Mouse (Mus musculus) ZHBTc4 (cell line): Measurements from ENCODE around the gene Taf1c.
A peak's percentile ranks its signal among the peaks of the same experiment; 100 is the strongest.

ENCODE experiments used
- DNase-seq: peaks from one replicate; pipeline ENCODE4 v3.0.0-alpha.2; 2011; ENCODE audit warnings: low read depth, low spot score

The Taf1c gene

DNA sequence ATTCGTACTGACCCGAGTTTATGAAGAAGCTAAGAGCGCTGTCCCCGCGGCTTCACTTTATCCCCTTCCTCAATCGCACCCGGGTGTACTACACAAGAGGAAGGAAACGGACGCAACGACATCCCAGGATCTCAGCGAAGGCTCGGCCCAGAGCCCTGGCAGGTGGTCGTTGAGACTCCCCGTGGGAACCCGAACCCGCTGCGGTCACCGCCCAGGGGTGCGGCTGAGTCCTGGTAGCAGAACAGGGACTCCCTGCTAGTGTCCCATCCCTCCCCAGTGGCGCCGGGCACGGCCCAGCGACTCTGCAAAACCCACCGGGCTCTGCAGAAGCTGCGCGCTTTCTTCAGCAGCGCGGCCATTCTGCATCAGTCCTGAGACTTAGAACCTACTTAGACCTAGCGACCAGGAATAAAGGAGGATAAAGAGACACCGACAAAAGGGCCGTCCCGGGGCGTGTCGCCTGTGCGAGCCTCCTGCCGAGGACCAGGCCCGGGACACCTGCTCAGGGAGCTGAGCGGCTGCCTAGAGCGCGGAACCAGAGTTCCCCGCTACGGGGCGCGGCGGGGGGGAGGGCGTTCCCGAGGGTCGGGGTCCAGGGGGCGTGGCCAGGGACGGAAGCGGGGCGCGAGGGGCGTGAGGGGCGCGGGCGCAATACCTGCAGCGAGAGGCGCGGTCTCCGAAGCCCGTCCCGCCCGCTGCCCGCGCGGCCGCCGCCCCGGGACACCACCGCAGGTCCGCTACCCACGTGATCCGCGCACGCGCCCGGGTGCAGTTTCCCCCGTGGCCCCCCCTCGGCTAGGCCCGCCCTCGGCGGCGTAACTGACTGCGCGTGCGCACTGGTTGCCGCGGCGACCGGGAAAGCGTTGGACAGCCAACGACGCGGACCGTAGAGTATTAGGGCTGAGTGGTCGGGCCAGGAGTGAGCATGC, 30.3 kb downstream of the Taf1c start, which contains the start of the genes Hsdl1 and Dnaaf1:
TSS of gene Hsdl1 (minus strand) at position 747 of the 929 bp plus-strand sequence.
TSS of gene Dnaaf1 (plus strand) at position 799 of the 929 bp plus-strand sequence.
- DNase-seq = peak; percentile 97

DNA sequence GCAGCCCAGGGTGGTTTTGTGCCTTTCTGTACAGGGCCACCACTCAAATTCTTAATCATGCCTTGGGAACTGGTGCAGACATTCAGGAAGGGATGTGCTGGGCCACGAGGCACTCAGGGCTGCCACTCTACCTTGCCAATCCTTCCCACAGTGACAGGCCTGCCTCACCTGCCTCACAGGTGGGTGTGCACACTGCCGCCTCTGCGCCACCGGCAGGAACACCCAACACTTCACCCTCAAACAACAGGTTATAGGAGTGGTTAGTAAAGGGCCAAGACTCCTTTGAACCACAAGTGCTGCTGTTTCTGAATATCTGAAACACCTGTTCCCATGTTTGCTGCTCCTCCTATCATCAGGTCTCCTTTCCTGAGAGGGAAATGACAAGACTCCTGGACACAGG, 32.6 kb downstream of the Taf1c start:
- DNase-seq = no peak

DNA sequence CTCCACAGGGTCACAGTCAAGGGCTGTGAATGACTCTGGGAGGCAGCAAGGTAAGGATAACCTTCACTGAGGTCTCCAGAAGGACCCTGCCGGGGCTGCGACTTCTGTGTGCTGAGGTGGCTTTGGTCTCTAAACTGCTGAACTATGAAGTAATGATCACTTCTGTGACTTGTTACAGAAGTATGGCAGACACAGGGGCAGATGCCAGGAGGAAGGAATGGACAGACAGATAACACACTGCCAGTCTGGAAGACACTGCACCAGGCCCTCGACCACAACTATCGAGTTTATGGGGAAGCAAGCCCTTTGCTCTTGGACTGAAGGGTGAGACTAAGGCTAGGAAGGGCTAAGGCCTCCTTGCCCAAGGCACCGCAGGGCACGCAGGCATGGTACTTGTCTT, 33.9 kb downstream of the Taf1c start:
- DNase-seq = no peak

DNA sequence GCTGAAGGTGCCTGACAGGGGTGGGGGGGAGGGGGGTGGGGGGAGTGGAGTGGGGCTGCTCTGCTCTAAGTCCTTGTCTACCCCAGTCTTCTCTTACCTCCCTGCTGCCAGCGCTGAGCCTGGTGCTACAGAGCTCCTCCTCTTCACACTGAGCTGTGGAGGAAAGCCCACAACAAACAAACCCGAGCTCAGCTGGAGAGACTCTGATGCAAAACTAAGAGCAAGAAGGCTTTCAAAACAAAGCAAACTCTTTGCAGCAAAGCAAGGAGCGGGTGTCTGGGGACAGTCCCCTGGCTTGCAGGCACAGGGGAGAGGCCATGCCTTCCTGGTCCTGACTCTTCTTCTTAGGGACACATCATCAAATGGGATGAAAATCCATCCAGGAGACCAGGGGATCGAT, 35.1 kb downstream of the Taf1c start:
- DNase-seq = no peak

DNA sequence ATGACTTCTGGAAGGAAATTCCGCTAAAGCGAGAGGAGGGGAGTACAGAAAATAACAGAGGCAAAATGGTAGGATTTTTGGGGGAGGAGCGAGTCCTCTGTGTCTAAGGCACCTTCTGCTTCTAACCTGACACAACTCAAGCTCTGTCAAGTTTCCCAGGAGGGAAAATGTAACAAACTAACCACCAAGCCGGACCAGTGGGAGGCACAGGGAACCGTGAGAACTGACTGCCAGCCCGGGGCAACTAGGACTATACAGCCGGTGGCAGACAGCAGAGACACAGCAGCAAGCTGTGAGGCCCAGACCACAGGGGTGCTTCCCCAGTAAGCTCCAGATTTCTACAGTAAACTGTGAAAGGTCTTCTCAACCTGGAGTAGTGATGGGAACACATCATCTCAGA, 36.1 kb downstream of the Taf1c start:
- DNase-seq = no peak

DNA sequence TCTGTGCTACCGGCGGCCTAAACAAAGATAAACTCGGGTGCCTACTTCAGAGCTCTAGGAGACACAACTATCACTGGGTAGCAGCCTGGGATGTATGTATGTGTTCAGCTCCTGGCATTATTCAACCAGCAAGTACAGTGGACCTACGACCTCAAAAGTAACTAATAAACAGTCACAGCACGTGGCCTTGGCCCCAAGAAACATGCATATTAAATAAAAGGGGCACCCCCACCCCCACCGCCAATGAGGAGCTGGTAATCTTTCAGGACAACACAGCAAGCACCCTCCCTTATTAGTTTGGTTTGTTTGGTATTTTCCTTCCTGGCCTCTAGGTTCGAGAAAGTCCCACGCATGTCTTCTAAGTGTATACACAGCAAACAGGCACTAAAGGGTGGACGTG, 36.8 kb downstream of the Taf1c start:
- DNase-seq = no peak

DNA sequence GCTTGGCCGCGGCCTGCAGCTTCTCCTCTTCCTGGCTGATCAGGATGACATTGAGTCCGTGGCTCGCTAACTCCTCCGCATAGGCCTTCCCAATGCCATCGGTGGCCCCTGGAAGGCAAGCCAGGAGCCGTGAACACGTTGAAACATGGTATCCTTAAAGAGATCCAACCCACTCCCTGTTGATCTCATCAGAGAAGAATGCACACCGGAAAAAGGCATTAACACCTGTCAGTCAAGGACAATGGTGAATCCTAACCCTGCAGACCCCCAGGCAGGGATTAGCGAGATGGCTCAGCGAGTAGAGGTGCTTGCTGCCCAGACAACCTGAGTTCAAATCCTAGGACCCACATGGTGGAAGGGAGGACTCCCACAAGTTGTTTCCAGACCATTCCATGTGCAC, 38.7 kb downstream of the Taf1c start:
- DNase-seq = peak; percentile 91

DNA sequence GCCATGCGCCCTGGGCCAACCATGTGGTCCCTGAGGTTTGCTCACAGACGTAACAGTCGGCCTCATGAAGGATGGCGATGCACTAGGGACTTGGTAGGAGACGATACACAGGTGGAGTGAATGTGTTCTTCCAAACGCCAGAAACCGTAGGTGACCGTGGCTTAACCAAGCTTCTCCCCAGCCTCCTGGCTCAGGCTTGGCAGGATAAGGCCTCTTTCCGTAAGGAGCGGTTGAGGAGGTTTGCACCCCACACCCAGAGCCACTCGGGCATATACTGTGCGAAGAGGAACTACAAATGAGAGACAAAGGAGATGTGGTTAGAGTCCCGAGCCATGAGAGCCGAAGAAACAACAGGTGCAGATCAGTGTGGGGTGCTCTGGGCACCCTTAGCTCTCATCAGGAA, 41.2 kb downstream of the Taf1c start:
- DNase-seq = no peak

DNA sequence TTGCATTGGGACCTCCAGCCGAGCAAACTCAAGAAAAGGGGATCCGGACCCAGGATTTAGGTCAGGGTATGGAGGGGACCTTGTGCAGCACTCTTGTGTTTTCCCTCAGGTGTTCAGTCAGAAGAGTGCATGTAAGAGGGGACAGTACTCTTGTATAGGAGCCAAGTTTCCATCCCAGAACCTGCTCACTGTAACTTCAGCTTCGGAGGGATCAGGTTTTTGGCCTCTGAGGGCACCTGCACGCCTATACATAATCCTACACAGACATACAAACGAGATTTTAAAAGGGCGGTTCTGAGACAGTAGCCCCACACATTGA, 45.7 kb downstream of the Taf1c start:
- DNase-seq = no peak

DNA sequence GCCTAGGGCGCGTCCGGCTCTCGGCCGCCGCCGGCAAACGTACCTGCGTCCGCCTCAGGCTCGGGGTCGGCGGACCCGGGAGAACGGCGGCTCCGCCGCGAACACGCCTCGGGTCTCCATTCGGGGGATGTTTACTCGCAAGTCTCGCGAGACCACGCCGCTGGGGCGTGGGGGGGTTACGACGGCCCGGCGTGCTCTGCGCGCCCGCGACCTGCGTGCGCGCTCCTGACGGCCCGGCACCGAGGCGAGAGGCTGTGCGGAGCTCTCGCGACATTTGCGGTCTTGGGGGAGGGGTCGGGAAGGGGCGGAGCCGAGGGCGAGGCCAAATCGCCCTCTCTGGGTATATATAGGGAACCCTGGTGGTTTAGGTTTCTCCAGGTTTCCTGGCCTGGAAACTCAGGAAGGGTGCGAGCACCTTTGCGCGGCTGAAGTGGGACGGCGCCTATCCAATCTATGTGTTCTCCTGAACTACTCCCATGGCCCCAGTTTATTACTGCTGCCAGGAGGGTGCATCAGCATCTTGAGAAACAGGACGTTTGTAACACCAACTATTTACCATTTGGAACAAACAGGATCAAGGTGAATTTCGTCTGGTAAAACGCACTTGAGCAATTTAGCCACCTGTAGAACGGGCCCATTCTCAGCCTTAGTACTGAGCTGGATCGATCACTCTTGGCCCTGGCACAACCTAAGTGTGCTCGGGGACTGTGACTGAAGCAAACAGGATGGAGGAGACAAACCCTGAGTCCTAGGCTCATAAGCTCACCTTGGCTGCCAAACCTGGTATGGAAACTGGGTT, 46.2 kb downstream of the Taf1c start, which contains the start of gene Mbtps1:
TSS of gene Mbtps1 (minus strand) at position 133 of the 799 bp plus-strand sequence.
- DNase-seq = peak; percentile 100

DNA sequence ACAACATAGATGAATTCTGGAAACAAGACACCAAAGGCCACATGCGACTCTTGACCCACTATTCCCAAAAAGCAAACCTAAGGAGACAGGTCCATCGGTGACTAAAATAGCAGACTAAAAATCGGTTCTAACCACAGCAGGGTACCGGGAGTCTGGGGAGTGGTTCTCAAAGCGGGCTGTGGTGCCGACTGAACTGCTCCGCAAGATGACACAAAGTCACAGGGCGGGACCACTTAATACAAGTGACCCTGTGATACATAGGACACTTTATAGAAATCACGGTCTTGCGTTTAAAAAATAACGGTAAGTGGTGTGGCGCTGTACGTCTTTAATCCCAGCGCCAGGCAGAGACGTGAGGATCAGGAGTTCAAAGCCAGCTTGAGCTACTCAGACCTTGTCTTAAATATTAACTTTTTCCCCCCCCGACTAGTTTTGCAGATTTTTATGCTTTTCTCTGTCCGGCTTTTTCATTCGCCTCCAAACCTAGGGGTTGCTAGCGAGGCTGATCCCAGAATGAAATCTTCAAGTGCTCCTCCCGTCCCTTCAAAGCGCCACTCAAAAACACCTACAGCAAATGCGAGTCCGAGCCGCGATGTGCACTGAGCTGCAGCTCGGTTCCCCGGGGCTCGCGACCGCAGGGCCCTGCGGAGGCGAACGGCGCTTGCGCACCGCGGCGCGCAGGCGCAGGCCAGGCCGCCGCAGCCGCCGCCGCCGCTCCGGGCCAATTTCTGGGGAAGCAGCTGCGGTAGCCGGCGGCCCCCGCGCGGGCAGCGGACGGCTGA, 47.0 kb downstream of the Taf1c start:
- peak; percentile 91 for DNase-seq

DNA sequence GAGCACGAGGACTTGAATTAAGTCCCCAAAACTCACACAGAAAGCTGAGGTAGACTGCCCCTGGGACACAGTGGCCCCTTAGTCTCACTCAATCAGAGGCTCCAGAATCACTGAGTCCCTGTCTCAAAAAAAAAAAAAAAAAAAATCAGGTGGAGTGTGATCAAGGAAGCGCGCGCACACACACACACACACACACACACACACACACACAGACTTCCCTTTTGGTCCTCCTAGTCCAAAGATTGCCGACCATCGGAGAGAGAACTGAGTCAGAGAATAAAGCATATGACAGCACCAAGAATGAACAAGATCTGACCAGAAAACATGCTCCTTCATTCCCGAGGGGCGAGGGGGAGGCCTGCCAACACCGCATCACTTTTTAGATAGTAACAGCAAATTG, 47.9 kb downstream of the Taf1c start:
- no peak for DNase-seq

DNA sequence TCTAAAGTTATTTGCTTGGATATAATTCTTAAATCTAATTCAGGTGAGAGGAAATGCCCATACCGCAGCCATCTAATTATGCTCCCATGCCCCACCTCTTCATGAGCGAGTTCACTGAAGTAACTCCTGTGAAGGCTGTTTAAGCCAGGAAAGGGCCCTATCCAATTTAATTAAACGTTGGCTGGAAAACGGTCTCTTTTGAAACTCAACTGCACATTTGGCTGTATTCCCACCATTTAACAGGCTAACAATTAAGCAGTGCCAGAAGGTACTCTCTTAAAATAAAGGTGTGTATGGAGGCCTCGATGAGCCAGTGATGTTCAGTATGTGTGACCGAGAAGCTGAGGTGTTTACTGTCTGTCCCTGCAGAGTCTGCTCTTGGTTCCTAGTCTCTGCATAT, 49.2 kb downstream of the Taf1c start:
- no peak for DNase-seq

DNA sequence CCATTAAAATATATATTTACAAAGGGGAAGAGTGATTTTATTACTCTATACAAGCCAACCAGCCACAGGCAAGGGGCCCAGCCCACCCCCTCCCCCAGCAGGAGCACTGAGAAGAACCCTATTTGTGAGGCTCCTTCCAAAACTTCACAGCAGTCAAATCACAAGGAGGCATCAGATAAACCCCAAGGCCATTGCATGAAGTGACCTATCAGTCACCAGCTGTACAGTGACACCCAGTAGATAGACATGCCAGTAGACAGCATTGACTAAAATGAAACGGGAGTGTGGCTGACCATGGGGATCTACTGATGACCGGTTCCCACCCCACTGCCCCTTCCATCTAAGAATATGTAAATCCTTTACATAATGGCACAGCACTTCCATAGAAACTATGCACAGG, 52.1 kb downstream of the Taf1c start:
- no peak for DNase-seq

DNA sequence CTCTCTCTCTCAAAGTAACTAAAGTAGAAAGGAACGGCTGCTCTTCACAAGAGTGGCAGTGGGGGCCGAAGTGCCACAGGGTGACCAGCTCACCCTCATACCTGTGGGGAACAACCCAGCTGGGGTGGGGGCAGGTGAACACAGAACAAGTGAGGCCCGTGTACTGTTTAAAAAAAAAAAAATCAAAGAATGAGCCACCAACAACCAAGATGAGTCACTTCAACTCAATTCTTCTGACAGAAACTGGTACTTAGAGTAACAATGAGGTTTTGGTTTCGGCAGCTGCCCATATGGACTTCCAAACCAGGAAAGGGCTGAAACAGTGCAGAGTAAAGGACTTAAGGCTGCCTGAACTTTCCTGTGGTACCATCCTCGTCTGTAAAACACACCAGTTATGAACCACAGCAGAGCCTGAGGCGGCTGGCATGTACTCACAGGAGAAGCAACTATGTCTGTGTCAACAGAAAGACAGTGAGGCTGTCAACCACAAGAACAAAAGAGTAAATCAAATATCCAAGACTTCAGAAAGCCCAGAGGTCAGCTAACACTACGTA, 56.4 kb downstream of the Taf1c start:
- no peak for DNase-seq
